13 mouse cellular contexts compared by ENCODE assay signal in genomic region chr4:82250355-82250659, GRCm38 (mm10).
DNase-seq lines count a peak whose midpoint lies in the region; ATAC-seq and TF ChIP-seq lines count a peak whose summit lies in the region.
"Had no signal": no experiment of that assay in that cellular context is flagged by ENCODE, and none has a peak within 500 bp of the region (broad histone marks: within the 10 kb centered on the region; RNA-seq: fewer than 3 reads in every experiment).

No protein-coding gene starts in this region.

- no peak for DNase-seq in heart, embryonic 10.5 days (ENCODE audit: low spot score)
- DNase-seq in liver, embryonic 11.5 days (ENCODE audit: low spot score), result no peak
- peak; percentile 50 for DNase-seq in embryonic facial prominence, embryonic 11.5 days (ENCODE audit: low spot score)
- DNase-seq in limb, embryonic 14.5 days (ENCODE audit: low spot score), result peak; percentile 76
- DNase-seq in urinary bladder, adult 2 months (ENCODE audit: low spot score), result no peak
- no peak for DNase-seq in ovary, adult 18-20 months (ENCODE audit: low spot score)
- DNase-seq: adrenal gland, adult 2 months; cerebellum, postnatal 36 days had no signal

- H3K9me3 ChIP-seq in heart, embryonic 14.5 days (ENCODE audit: control insufficient read depth, low read length), result no peaks in the 10 kb centered on the region
- no peaks in the 10 kb centered on the region for H3K9me3 ChIP-seq in heart, embryonic 10.5 days
- no peaks in the 10 kb centered on the region for H3K9me3 ChIP-seq in liver, embryonic 12.5 days (replicated peaks)
- H3K9me3 ChIP-seq in liver, embryonic 11.5 days (ENCODE audit: control insufficient read depth, low read length), result no peaks in the 10 kb centered on the region
- H3K9me3 ChIP-seq in embryonic facial prominence, embryonic 11.5 days (replicated peaks; ENCODE audit: control insufficient read depth, low read length), result no peaks in the 10 kb centered on the region
- no peaks in the 10 kb centered on the region for H3K9me3 ChIP-seq in limb, embryonic 14.5 days (ENCODE audit: control insufficient read depth, low read length)
- H3K9me3 ChIP-seq: forebrain, embryonic 12.5 days; midbrain, embryonic 12.5 days; neural tube, embryonic 12.5 days had no signal

- no peak for ATAC-seq in heart, embryonic 14.5 days (ENCODE audit: insufficient number of reproducible peaks, insufficient read depth, low FRiP score, low read depth)
- no peak for ATAC-seq in liver, embryonic 12.5 days
- no peak for ATAC-seq in liver, embryonic 11.5 days (replicated peaks; ENCODE audit: low FRiP score)
- ATAC-seq in embryonic facial prominence, embryonic 11.5 days (replicated peaks; ENCODE audit: insufficient number of reproducible peaks, low FRiP score, low TSS enrichment, low read depth), result 0 out of 2 replicates have a peak, but pooled peaks have one; percentile 75
- peak; percentile 78 for ATAC-seq in limb, embryonic 14.5 days (ENCODE audit: low FRiP score, low read depth)

- H3K9ac ChIP-seq in heart, embryonic 14.5 days (ENCODE audit: low read length), result no peak overlapping the region
- H3K9ac ChIP-seq in liver, embryonic 12.5 days, result no peak overlapping the region
- H3K9ac ChIP-seq in liver, embryonic 11.5 days (ENCODE audit: low read depth, low read length), result no peak overlapping the region
- no peak overlapping the region for H3K9ac ChIP-seq in embryonic facial prominence, embryonic 11.5 days (replicated peaks; ENCODE audit: low read length)
- no peak overlapping the region for H3K9ac ChIP-seq in limb, embryonic 14.5 days (ENCODE audit: low read depth, low read length, severe bottlenecking)
- H3K9ac ChIP-seq: forebrain, embryonic 12.5 days; midbrain, embryonic 12.5 days; neural tube, embryonic 12.5 days had no signal

- H3K27ac ChIP-seq in heart, embryonic 14.5 days (replicated peaks in 1 of 2; ENCODE audit: control insufficient read depth in 1 of 2, insufficient read depth in 1 of 2, low read depth in 2 of 2, low read length in 2 of 2), result peak overlapping the region; percentile 50 to 77; a peak in 2 of 4 replicates
- no peak overlapping the region; the same call in 1 of the 2 replicates for H3K27ac ChIP-seq in heart, embryonic 10.5 days
- 0 out of 2 replicates have a peak overlapping the region, but pooled peaks have one; percentile 20 for H3K27ac ChIP-seq in liver, embryonic 12.5 days
- no peak overlapping the region for H3K27ac ChIP-seq in liver, embryonic 11.5 days (ENCODE audit: low read depth, low read length)
- peak overlapping the region; percentile 57; the same call in 1 of the 2 replicates for H3K27ac ChIP-seq in embryonic facial prominence, embryonic 11.5 days (replicated peaks; ENCODE audit: low read depth, low read length)
- peak overlapping the region; percentile 82 for H3K27ac ChIP-seq in limb, embryonic 14.5 days (replicated peaks; ENCODE audit: low read depth, low read length)
- H3K27ac ChIP-seq: forebrain, embryonic 12.5 days; midbrain, embryonic 12.5 days; neural tube, embryonic 12.5 days had no signal

- H3K27me3 ChIP-seq in heart, embryonic 14.5 days (ENCODE audit: control insufficient read depth, insufficient read depth, low read length), result no peaks in the 10 kb centered on the region
- no peaks in the 10 kb centered on the region for H3K27me3 ChIP-seq in heart, embryonic 10.5 days (ENCODE audit: insufficient read depth, poor library complexity, severe bottlenecking)
- no peaks in the 10 kb centered on the region for H3K27me3 ChIP-seq in liver, embryonic 12.5 days (replicated peaks)
- H3K27me3 ChIP-seq in liver, embryonic 11.5 days (replicated peaks; ENCODE audit: control insufficient read depth, insufficient read depth, low read length), result no peaks in the 10 kb centered on the region
- H3K27me3 ChIP-seq in embryonic facial prominence, embryonic 11.5 days (ENCODE audit: control insufficient read depth, insufficient read depth, low read length), result no peaks in the 10 kb centered on the region
- H3K27me3 ChIP-seq in limb, embryonic 14.5 days (ENCODE audit: control insufficient read depth, insufficient read depth, low read length), result no peaks in the 10 kb centered on the region
- H3K27me3 ChIP-seq: forebrain, embryonic 12.5 days; midbrain, embryonic 12.5 days; neural tube, embryonic 12.5 days had no signal

- H3K36me3 ChIP-seq in heart, embryonic 14.5 days (ENCODE audit: control insufficient read depth, insufficient read depth, low read length), result no peaks in the 10 kb centered on the region
- H3K36me3 ChIP-seq in heart, embryonic 10.5 days, result no peaks in the 10 kb centered on the region
- no peaks in the 10 kb centered on the region for H3K36me3 ChIP-seq in liver, embryonic 12.5 days
- no peaks in the 10 kb centered on the region for H3K36me3 ChIP-seq in liver, embryonic 11.5 days (ENCODE audit: control insufficient read depth, insufficient read depth, low read length)
- no peaks in the 10 kb centered on the region for H3K36me3 ChIP-seq in embryonic facial prominence, embryonic 11.5 days (replicated peaks; ENCODE audit: control insufficient read depth, insufficient read depth, low read depth, low read length)
- H3K36me3 ChIP-seq in limb, embryonic 14.5 days (ENCODE audit: control insufficient read depth, insufficient read depth, low read length), result no peaks in the 10 kb centered on the region
- H3K36me3 ChIP-seq: forebrain, embryonic 12.5 days; midbrain, embryonic 12.5 days; neural tube, embryonic 12.5 days had no signal

- H3K4me3 ChIP-seq in heart, embryonic 14.5 days (ENCODE audit: control insufficient read depth in 1 of 2, insufficient read depth in 1 of 2, low read depth in 1 of 2, low read length in 2 of 2), result no peak overlapping the region
- H3K4me3 ChIP-seq in heart, embryonic 10.5 days, result no peak overlapping the region
- H3K4me3 ChIP-seq in liver, embryonic 12.5 days, result no peak overlapping the region
- no peak overlapping the region for H3K4me3 ChIP-seq in liver, embryonic 11.5 days (ENCODE audit: low read depth, low read length)
- H3K4me3 ChIP-seq in embryonic facial prominence, embryonic 11.5 days (ENCODE audit: low read depth, low read length), result no peak overlapping the region
- H3K4me3 ChIP-seq in limb, embryonic 14.5 days (replicated peaks; ENCODE audit: low read length), result no peak overlapping the region
- H3K4me3 ChIP-seq: forebrain, embryonic 12.5 days; midbrain, embryonic 12.5 days; neural tube, embryonic 12.5 days had no signal

- H3K4me1 ChIP-seq in heart, embryonic 14.5 days (ENCODE audit: control insufficient read depth in 2 of 2, insufficient read depth in 2 of 2, low read length in 2 of 2), result peaks cover 11 to 27% of the 10 kb centered on the region in 2 experiments
- H3K4me1 ChIP-seq in heart, embryonic 10.5 days, result peaks cover 27% of the 10 kb centered on the region
- no peaks in the 10 kb centered on the region for H3K4me1 ChIP-seq in liver, embryonic 12.5 days
- no peaks in the 10 kb centered on the region for H3K4me1 ChIP-seq in liver, embryonic 11.5 days (replicated peaks; ENCODE audit: control insufficient read depth, insufficient read depth, low read length)
- peaks cover 2% of the 10 kb centered on the region; the same call in 1 of the 2 replicates for H3K4me1 ChIP-seq in embryonic facial prominence, embryonic 11.5 days (ENCODE audit: control insufficient read depth, insufficient read depth, low read length)
- H3K4me1 ChIP-seq in limb, embryonic 14.5 days (ENCODE audit: control insufficient read depth, insufficient read depth, low read length), result peaks cover 33% of the 10 kb centered on the region
- H3K4me1 ChIP-seq: forebrain, embryonic 12.5 days; midbrain, embryonic 12.5 days; neural tube, embryonic 12.5 days had no signal

- WGBS in heart, embryonic 14.5 days, result 16% methylated on average over 5 of the region's 5 CpGs
- WGBS in heart, embryonic 10.5 days, result 36% methylated on average over 5 of the region's 5 CpGs
- 47% methylated on average over 5 of the region's 5 CpGs for WGBS in liver, embryonic 12.5 days (ENCODE audit: insufficient replicate concordance)
- 42% methylated on average over 5 of the region's 5 CpGs for WGBS in liver, embryonic 11.5 days
- WGBS in embryonic facial prominence, embryonic 11.5 days, result 28% methylated on average over 5 of the region's 5 CpGs
- 23% methylated on average over 5 of the region's 5 CpGs for WGBS in limb, embryonic 14.5 days

- TF ChIP-seq POLR2A in limb, embryonic 14.5 days (IDR thresholded peaks at IDR 0.05; ENCODE audit: borderline replicate concordance, extremely low read depth, insufficient read depth, insufficient read length), result no peak

- H3K4me2 ChIP-seq in heart, embryonic 14.5 days (ENCODE audit: low read length), result no peak overlapping the region
- no peak overlapping the region for H3K4me2 ChIP-seq in liver, embryonic 12.5 days
- no peak overlapping the region for H3K4me2 ChIP-seq in liver, embryonic 11.5 days
- no peak overlapping the region for H3K4me2 ChIP-seq in embryonic facial prominence, embryonic 11.5 days (ENCODE audit: low read depth, low read length)
- H3K4me2 ChIP-seq in limb, embryonic 14.5 days (replicated peaks; ENCODE audit: low read depth, low read length, severe bottlenecking), result 0 out of 2 replicates have a peak overlapping the region, but pooled peaks have one; percentile 9
- H3K4me2 ChIP-seq: forebrain, embryonic 12.5 days; midbrain, embryonic 12.5 days; neural tube, embryonic 12.5 days had no signal

Comparison
In these comparisons a context has a peak if more than half of its experiments do, and no peak if none do; other contexts are left out.
1. H3K27ac ChIP-seq: peak in heart, embryonic 14.5 days (2 of 2), liver, embryonic 12.5 days (single experiment), embryonic facial prominence, embryonic 11.5 days (single experiment) and limb, embryonic 14.5 days (single experiment); none in heart, embryonic 10.5 days (single experiment) and liver, embryonic 11.5 days (single experiment).
2. ATAC-seq: peak in embryonic facial prominence, embryonic 11.5 days (single experiment) and limb, embryonic 14.5 days (single experiment); none in heart, embryonic 14.5 days (single experiment), liver, embryonic 12.5 days (single experiment) and liver, embryonic 11.5 days (single experiment).
3. DNase-seq: peak in embryonic facial prominence, embryonic 11.5 days (single experiment) and limb, embryonic 14.5 days (single experiment); none in heart, embryonic 10.5 days (single experiment), liver, embryonic 11.5 days (single experiment), urinary bladder, adult 2 months (single experiment) and ovary, adult 18-20 months (single experiment).